Mouse (Mus musculus): Measurements from ENCODE around the gene Gm20388.

DNA sequence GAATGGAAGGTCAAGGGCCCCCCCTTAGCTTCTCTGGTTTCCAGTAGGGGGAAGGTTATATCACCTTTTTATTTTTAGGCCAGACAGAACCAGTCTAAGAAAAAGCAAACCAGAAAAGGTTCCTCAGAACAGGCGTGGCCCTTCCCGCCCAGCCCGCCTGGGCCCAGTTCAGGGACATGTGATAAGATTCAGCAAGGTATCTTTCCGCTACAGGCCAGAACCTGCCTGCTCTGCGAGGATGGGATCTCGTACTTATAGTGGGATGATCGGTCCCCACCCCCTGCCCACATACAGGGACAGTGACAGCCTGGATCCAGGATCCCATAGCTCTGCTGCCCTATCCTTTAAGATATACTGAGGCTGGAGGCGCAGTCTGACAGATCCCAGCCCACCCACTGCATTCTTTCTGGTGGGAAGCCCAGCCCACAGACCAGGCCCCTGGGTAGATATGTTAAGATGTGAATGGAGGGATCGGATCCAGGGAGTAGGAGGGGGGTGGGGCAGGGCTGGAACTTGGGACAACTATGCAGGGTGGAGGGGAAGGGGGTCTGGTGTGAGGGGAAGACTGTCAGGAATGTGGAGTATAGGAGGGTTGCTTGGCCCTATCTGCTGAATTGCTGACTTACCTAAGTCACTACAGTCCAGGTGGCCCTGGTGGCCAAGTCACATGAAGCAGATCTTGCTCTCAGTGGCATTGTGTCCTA, 3245.6 kb downstream of the Gm20388 start:
- TF ChIP-seq CTCF (IDR thresholded peaks at IDR 0.05; ENCODE audit: borderline replicate concordance, insufficient read depth, low read depth, low read length) (no peak), POLR2A (IDR thresholded peaks at IDR 0.05; ENCODE audit: borderline replicate concordance, insufficient read depth, low read length) (no peak)
